Mouse (Mus musculus) bone marrow macrophage, adult 2 months (primary cell): Measurements from ENCODE around the gene Socs3. TPM values are rescaled to one million over a fixed set of nuclear protein-coding genes. Genes with fewer than 3 reads are reported as not detected.

Experiments
- H3K27ac ChIP-seq: 2 replicates; pipeline ENCODE4 v1.5.1; 2012; ENCODE audit warnings: low read depth, low read length; ENCODE audit not compliant: insufficient read depth
- H3K4me1 ChIP-seq: 2 replicates; pipeline ENCODE4 v1.6.1; 2012; ENCODE audit warnings: low read length; ENCODE audit not compliant: control insufficient read depth, insufficient read depth
- H3K4me3 ChIP-seq: 2 replicates; pipeline ENCODE4 v1.5.1; 2012; ENCODE audit warnings: mild to moderate bottlenecking, low read length, moderate library complexity; ENCODE audit not compliant: insufficient read depth
- CTCF ChIP-seq: IDR thresholded peaks from 2 replicates; pipeline ENCODE4 v1.5.1; 2012; ENCODE audit warnings: low read depth, mild to moderate bottlenecking, low read length, moderate library complexity
- POLR2A ChIP-seq: IDR thresholded peaks from 2 replicates; pipeline ENCODE4 v1.6.1; 2012; ENCODE audit warnings: mild to moderate bottlenecking, low read depth, low read length, borderline replicate concordance
- polyA plus RNA-seq: library from polyadenylated mRNA; stranded (reverse); fragments of >200 nt; gene quantifications from 2 replicates; pipeline ENCODE4 v1.2.4, GENCODE M21; 2012; ENCODE audit not compliant: missing spikeins, insufficient read depth, insufficient read length

The Socs3 gene
- polyA plus RNA-seq, result 6.9 and 7.1 TPM in 2 replicates

DNA sequence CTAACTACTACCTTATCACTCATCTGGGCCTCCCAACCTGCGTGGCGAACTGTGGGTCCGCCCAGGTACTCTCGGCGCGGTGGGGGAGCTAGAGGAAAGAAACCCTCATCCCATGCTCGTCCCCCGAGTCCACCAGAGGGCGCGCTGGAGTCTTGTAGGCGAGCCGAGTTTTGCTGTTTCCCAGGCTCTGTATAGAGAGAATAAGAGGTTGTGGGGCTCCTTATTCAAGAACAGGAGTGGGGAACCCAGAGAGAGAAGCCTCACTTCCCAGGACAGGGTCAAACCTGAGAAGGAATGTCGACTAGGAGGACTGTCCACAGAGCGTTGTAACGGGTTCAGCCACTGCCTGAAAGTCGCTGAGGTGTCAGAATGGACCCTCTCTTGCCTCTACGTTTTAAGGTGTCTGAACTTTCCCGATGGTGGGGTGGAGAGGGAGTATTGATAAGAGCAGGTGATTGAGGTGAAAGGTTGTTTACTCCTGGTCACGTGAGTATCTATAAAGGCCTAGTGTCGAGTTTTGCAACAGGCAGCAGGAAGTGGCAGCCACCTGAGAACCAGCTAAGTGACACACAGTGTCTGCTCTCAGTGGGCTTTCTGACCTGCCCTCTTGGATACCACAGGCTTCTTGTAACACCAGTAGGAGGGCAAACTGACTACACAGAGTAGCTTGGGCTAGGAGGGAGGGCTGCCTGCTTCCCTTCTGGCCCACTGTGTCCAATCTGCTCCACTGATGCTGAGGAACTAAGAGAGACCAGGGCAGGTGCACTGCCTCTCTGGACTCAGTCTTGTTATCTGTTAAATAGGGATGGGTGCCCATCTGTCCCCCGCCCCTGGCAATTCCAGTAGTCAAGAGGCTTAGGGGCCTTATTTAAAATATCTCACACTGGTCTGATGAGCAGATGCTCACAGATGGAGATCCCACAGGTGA is at the start of gene Socs3:
Gene Socs3, minus strand, starts transcription at position 103 of the 928 bp plus-strand sequence.
- TF ChIP-seq POLR2A (no peak), CTCF (peak; percentile 96)
- peak within 1 kb of the TSS; percentile 84 for H3K4me3 ChIP-seq
- peak within 1 kb of the TSS; percentile 83 for H3K27ac ChIP-seq
- peaks cover 52% of the 10 kb centered on the region for H3K4me1 ChIP-seq

DNA sequence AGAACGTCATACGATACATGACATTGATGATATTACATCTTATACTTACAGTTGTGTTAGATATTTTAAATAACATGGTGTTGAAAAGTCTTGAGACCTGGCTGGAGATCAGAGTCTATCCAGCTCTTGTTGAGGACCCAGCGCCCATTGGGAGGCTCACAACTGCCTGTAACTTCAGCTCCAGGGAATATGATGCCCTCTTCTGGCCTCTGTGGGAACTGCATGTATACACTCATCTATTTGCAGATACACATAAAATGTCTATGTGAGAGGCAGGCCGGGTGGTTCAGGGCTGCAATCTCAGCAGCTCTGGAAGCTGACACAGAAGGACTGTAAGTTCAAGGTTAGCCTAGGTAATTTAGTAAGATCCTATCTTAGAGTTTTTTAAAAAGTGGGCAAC is 48.5 kb upstream of the Socs3 start:
- Histone ChIP-seq H3K4me3 (no peak overlapping the region), H3K4me1 (peaks cover 34% of the 10 kb centered on the region), H3K27ac (no peak overlapping the region; the same call in 1 of the 2 replicates)
- TF ChIP-seq CTCF, result peak; percentile 63; the same call in 1 of the 2 replicates
- no peak for TF ChIP-seq POLR2A

DNA sequence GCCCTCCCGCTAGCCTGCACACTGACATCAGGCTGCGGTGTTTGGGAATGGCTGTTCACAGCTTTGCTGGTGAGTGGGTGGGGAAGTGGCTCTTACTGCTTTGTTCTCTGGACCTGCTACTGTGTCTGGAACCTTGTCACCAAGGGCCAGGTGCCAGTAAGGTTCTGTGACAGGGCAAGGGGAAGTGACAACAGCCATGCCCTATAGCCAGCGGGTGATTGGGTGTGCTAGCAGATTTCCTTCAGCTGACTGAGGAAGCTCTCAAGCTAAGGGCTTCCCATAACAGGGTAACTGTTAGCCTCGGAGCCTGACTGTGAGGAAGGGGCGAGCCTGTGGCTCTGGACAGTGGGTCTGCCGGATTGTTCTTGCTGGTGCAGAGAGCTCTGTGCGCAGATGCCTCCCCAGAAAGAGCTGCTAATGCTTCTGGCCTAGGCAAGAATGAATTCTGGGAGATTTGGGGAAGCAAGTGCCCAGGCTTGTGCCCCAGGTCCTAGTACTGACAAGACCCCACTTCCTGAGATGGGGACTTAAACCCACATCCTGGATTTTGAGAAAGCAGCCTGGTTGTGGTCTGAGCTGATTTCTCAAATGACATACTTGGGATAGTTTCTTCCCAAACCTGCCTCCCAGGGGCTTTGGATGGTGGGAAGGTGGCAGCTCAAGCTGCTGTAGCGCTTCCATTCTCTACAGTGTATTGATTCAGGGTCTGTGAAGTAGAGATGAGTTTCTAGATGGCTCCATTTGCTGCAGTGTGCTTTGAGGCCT is 45.7 kb upstream of the Socs3 start:
- H3K27ac ChIP-seq, result peak overlapping the region; percentile 25
- no peak for TF ChIP-seq POLR2A
- TF ChIP-seq CTCF, result no peak
- no peak overlapping the region for H3K4me3 ChIP-seq
- H3K4me1 ChIP-seq, result peaks cover 48% of the 10 kb centered on the region

DNA sequence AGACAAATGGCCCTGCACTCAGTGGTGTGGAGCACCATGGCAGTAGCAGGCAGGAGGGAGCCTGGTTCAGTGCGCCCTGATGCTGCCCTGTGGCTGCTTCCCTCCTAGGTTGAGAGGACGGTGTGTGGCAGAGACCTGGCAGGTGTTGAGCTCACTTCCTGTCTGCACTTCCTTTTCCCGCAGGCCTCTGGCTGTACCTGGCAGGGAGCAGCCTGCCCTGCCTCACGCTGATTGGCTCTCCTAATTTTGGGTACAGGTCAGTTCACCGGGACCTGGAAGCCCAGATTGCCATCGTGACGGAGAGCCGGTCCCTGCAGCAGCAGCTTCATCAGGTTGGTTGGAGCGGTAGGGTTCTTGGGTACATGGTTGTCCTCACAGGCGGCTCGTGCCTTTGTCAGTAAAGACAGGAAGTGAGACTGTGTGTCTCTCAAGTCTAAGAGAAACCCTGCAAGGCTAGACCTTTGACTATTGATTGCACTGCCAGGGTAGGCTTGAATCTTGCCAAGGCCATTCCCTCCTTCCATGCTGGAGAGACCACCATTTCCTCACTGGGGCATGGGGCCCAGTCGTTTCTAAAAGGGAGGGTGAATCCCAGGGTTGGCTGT is 44.6 kb upstream of the Socs3 start:
- Histone ChIP-seq H3K4me3 (no peak overlapping the region), H3K4me1 (peaks cover 49% of the 10 kb centered on the region), H3K27ac (no peak overlapping the region)
- TF ChIP-seq POLR2A, result no peak
- TF ChIP-seq CTCF, result no peak

DNA sequence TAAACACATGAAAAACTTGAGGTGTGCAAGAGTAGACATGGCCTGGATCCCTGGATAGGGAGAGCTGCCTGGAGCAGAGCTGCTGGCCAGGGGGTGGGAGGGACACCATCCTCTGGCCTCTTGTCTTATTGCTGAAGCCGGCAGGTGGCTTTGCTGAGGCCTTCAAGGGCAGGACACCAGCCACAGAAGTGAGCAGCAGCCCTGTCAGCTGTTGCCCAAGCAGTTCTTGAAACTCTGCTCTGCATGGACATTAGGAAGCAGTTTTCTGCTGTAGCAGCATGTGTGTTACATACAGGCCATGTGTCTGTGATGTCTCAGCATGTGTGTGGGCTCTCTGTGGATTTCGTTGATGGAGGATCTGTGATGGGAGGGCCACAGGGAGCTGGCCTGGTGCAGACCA is 43.5 kb upstream of the Socs3 start:
- Histone ChIP-seq H3K27ac (no peak overlapping the region), H3K4me1 (peaks cover 44% of the 10 kb centered on the region)

DNA sequence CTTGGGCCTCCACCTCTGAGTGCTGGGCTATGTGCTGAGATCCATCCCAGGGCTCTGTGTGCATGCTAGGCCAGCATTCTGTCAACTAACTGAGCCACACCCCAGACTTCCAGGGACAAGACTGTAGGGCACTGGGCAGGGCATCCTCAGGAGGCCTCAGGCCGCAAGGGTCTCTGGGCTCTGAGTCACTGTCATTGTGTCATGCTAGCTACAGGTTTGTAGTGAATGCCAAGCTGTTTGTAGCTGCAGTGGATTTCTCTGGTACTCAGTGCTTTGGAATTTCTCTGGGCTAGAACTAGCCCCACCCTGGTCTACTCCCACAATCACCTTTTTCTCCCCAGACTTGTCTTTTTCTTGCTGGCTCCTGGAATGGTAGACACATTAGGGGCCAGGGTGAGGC is 42.7 kb upstream of the Socs3 start:
- no peak overlapping the region for H3K4me3 ChIP-seq
- TF ChIP-seq POLR2A, result no peak
- TF ChIP-seq CTCF, result no peak
- no peak overlapping the region for H3K27ac ChIP-seq
- peaks cover 45% of the 10 kb centered on the region for H3K4me1 ChIP-seq

More for the DNA sequence above, 43.5 kb upstream of the Socs3 start:
- H3K4me3 ChIP-seq, result no peak overlapping the region
- no peak for TF ChIP-seq CTCF
- no peak for TF ChIP-seq POLR2A

DNA sequence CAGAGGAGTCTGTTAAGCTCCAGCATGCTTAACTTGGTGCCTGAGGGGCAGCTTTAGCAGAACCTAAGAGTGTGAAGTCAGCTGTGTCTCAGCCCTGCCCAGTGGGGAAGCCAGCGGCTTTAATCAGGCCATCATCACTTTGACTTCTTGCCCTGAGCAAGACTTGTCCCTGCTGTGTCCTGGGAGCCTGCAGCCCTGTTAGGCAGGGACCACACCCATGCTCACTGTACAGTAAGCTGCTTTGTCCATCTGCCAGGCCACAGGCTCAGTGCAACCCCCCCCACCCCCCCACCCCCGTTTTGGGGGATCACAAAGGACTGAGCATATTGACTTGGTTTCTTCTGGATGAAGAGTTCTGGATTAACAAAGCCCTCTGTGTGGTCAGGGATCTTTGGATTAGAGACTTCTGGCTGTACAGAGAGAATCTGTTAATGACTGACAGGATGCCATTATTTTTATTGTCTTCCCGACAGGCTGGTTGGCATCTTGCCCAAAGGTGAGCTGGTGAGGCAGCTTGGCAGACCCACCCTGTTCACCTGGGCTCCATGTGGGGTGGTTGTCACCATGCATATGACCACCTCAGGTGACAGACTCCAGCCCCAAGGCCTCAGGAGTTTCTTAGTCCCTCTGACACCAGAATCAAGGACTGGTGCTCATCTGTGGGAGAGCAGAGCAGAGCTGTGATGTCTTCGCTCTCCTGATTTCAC is 40.2 kb upstream of the Socs3 start:
- TF ChIP-seq CTCF (no peak), POLR2A (no peak)
- Histone ChIP-seq H3K4me3 (no peak overlapping the region), H3K27ac (no peak overlapping the region), H3K4me1 (peaks cover 30% of the 10 kb centered on the region)

DNA sequence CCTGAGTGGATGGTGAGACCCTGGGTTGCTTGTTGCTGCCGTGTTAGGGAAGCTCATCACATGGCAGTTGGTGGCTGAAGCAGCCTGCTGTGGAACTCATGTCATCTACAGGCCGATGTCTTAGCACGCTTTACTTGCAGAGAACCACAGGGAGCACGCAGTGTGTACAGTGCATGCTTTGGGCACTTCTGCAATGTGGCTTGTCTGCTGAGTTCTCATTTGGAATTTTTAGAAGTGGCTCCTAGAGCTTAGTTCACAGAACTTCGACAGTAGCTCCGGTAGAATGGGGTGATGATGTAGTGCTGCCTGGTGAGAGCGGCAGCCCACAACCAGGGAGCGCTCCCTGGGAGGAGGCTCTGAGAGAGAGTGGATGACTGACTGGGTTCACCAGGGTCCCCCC is 39.0 kb upstream of the Socs3 start:
- H3K4me3 ChIP-seq, result no peak overlapping the region
- TF ChIP-seq CTCF (no peak), POLR2A (no peak)
- H3K4me1 ChIP-seq, result peaks cover 24% of the 10 kb centered on the region
- H3K27ac ChIP-seq, result no peak overlapping the region

DNA sequence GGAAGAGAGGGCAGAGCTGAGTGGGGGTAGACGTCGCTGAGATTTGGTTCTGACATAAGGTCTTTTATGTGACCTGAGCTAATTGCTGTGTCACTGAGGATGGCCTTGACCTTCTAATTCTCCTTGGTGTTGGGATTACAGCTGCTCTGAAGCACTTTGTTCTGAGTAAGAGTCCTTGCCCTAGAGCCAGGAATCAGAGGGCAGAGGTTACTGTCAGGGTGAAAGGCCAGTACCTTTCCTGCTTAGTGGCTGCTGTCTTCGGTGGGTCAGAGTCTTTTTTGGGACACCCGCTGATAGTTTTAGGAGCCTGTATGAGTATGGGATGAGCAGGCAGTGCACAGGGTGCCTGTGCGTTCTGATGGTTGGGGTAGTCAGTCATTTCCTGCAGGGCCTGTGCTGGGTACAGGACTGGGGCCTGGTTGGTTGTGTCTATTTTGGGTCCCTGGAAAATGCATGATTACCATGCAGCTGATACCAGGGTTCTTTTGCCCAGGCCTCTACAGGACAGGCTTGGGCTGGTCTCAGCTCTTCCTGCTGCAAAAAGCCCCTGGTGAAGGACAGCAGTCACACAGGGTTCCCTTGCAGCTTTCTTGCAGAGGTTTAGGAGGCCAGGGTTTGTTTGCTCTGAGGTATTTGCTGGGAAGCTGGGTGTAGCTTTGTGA is 38.4 kb upstream of the Socs3 start:
- H3K4me1 ChIP-seq, result peaks cover 24% of the 10 kb centered on the region
- no peak overlapping the region for H3K27ac ChIP-seq
- TF ChIP-seq POLR2A, result no peak
- no peak for TF ChIP-seq CTCF
- no peak overlapping the region for H3K4me3 ChIP-seq
